Mouse (Mus musculus): ENCODE measurements at regions not wholly inside any gene's neighbourhood (a gene's known extent, or its start where the extent isn't known, plus 50 kb on each side); places are given as distances from the start of the nearest gene placed in this dataset.
A peak's percentile ranks its signal among the peaks of the same experiment; 100 is the strongest.

- no peak overlapping the region for H3K4me3 ChIP-seq
- no peaks in the 10 kb centered on the region for H3K9me3 ChIP-seq
- 92% methylated on average over 10 of the region's 10 CpGs for WGBS
- no peaks in the 10 kb centered on the region for H3K27me3 ChIP-seq
- H3K27ac ChIP-seq (replicated peaks) = no peak overlapping the region
- H3K4me1 ChIP-seq (replicated peaks) = peaks cover 3% of the 10 kb centered on the region; the same call in 1 of the 2 replicates
- H3K9ac ChIP-seq = no peak overlapping the region
- no peak for ATAC-seq (ENCODE audit: low read depth)
- no peaks in the 10 kb centered on the region for H3K36me3 ChIP-seq
- H3K4me2 ChIP-seq = no peak overlapping the region
These were observed 558.6 kb downstream of the Vrk1 start for GRCm38 (mm10) chr12:106568541-106569085.

GRCm38 (mm10) chr12:106572956-106573355 lies 562.9 kb downstream of the Vrk1 start:
- Histone ChIP-seq H3K4me2 (no peak overlapping the region), H3K36me3 (no peaks in the 10 kb centered on the region), H3K27me3 (no peaks in the 10 kb centered on the region; the same call in 1 of the 2 replicates), H3K27ac (replicated peaks) (no peak overlapping the region), H3K9me3 (no peaks in the 10 kb centered on the region), H3K4me1 (replicated peaks) (no peaks in the 10 kb centered on the region), H3K4me3 (no peak overlapping the region), H3K9ac (no peak overlapping the region)
- 85% methylated on average over 5 of the region's 5 CpGs for WGBS
- ATAC-seq (ENCODE audit: low read depth) = no peak

- Histone ChIP-seq H3K4me2 (no peak overlapping the region), H3K9ac (no peak overlapping the region), H3K4me1 (replicated peaks) (0 out of 2 replicates have a peak, but pooled peaks cover 3% of the 10 kb centered on the region), H3K27me3 (no peaks in the 10 kb centered on the region), H3K36me3 (no peaks in the 10 kb centered on the region), H3K4me3 (no peak overlapping the region), H3K9me3 (no peaks in the 10 kb centered on the region), H3K27ac (replicated peaks) (no peak overlapping the region)
- no peak for ATAC-seq (ENCODE audit: low read depth)
- WGBS = 80% methylated on average over 9 of the region's 9 CpGs
These were observed 572.7 kb downstream of the Vrk1 start for GRCm38 (mm10) chr12:106582760-106583159.

- 0 out of 2 replicates have a peak, but pooled peaks cover 3% of the 10 kb centered on the region for H3K4me1 ChIP-seq (replicated peaks)
- no peak overlapping the region for H3K9ac ChIP-seq
- no peaks in the 10 kb centered on the region for H3K9me3 ChIP-seq
- H3K27ac ChIP-seq (replicated peaks) = no peak overlapping the region
- H3K36me3 ChIP-seq = no peaks in the 10 kb centered on the region
- H3K27me3 ChIP-seq = no peaks in the 10 kb centered on the region
- no peak overlapping the region for H3K4me3 ChIP-seq
- ATAC-seq (ENCODE audit: low read depth) = no peak
- H3K4me2 ChIP-seq = no peak overlapping the region
- WGBS = 85% methylated on average over 5 of the region's 5 CpGs
These were observed 575.6 kb downstream of the Vrk1 start for GRCm38 (mm10) chr12:106585626-106586025.

GRCm38 (mm10) chr12:106592686-106593085 lies 582.7 kb downstream of the Vrk1 start:
- 89% methylated on average over 9 of the region's 9 CpGs for WGBS
- ATAC-seq (ENCODE audit: low read depth) = no peak
- Histone ChIP-seq H3K4me2 (no peak overlapping the region), H3K4me3 (no peak overlapping the region), H3K4me1 (replicated peaks) (peaks cover 4% of the 10 kb centered on the region; the same call in 1 of the 2 replicates), H3K27ac (replicated peaks) (no peak overlapping the region), H3K9me3 (no peaks in the 10 kb centered on the region), H3K9ac (no peak overlapping the region), H3K27me3 (no peaks in the 10 kb centered on the region), H3K36me3 (no peaks in the 10 kb centered on the region)

- H3K27ac ChIP-seq (replicated peaks) = no peak overlapping the region
- no peak overlapping the region for H3K4me2 ChIP-seq
- 37% methylated on average over 12 of the region's 12 CpGs for WGBS
These were observed 587.6 kb downstream of the Vrk1 start for GRCm38 (mm10) chr12:106597636-106598035.

GRCm38 (mm10) chr12:106607240-106607639 lies 597.2 kb downstream of the Vrk1 start:
- no peak overlapping the region for H3K27ac ChIP-seq (replicated peaks)
- H3K4me2 ChIP-seq = no peak overlapping the region
- no peak overlapping the region for H3K9ac ChIP-seq
- H3K4me1 ChIP-seq (replicated peaks) = peaks cover 13% of the 10 kb centered on the region
- ATAC-seq (ENCODE audit: low read depth) = no peak
- H3K36me3 ChIP-seq = no peaks in the 10 kb centered on the region
- no peak overlapping the region for H3K4me3 ChIP-seq
- H3K9me3 ChIP-seq = no peaks in the 10 kb centered on the region
- no peaks in the 10 kb centered on the region for H3K27me3 ChIP-seq

More at GRCm38 (mm10) chr12:106597636-106598035, 587.6 kb downstream of the Vrk1 start:
- no peaks in the 10 kb centered on the region for H3K36me3 ChIP-seq
- H3K9ac ChIP-seq = no peak overlapping the region
- H3K9me3 ChIP-seq = no peaks in the 10 kb centered on the region
- ATAC-seq (ENCODE audit: low read depth) = no peak
- H3K4me3 ChIP-seq = no peak overlapping the region
- no peaks in the 10 kb centered on the region for H3K27me3 ChIP-seq
- H3K4me1 ChIP-seq (replicated peaks) = peaks cover 7% of the 10 kb centered on the region; the same call in 1 of the 2 replicates

GRCm38 (mm10) chr12:106607655-106608337 lies 597.8 kb downstream of the Vrk1 start:
- H3K27me3 ChIP-seq = no peaks in the 10 kb centered on the region
- H3K4me2 ChIP-seq = no peak overlapping the region
- 40% methylated on average over 11 of the region's 11 CpGs for WGBS
- peak overlapping the region; percentile 62 for H3K27ac ChIP-seq (replicated peaks)
- H3K36me3 ChIP-seq = no peaks in the 10 kb centered on the region
- peaks cover 13% of the 10 kb centered on the region for H3K4me1 ChIP-seq (replicated peaks)
- no peak overlapping the region for H3K9ac ChIP-seq
- H3K9me3 ChIP-seq = no peaks in the 10 kb centered on the region
- H3K4me3 ChIP-seq = no peak overlapping the region
- peak; percentile 61 for ATAC-seq (ENCODE audit: low read depth)

GRCm38 (mm10) chr12:106618684-106619083 lies 608.7 kb downstream of the Vrk1 start:
- no peak for ATAC-seq (ENCODE audit: low read depth)
- H3K4me3 ChIP-seq = no peak overlapping the region
- H3K9ac ChIP-seq = no peak overlapping the region
- H3K27me3 ChIP-seq = no peaks in the 10 kb centered on the region
- no peaks in the 10 kb centered on the region for H3K36me3 ChIP-seq
- no peaks in the 10 kb centered on the region for H3K4me1 ChIP-seq (replicated peaks)
- 94% methylated on average over 6 of the region's 6 CpGs for WGBS
- no peak overlapping the region for H3K27ac ChIP-seq (replicated peaks)
- H3K9me3 ChIP-seq = no peaks in the 10 kb centered on the region
- H3K4me2 ChIP-seq = no peak overlapping the region

- no peak overlapping the region for H3K27ac ChIP-seq (replicated peaks)
- no peaks in the 10 kb centered on the region for H3K36me3 ChIP-seq
- H3K9ac ChIP-seq = no peak overlapping the region
- no peak overlapping the region for H3K4me2 ChIP-seq
- ATAC-seq (ENCODE audit: low read depth) = no peak
- no peak overlapping the region for H3K4me3 ChIP-seq
- H3K27me3 ChIP-seq = no peaks in the 10 kb centered on the region
- no peaks in the 10 kb centered on the region for H3K9me3 ChIP-seq
- WGBS = 53% methylated on average over 15 of the region's 15 CpGs
- H3K4me1 ChIP-seq (replicated peaks) = no peaks in the 10 kb centered on the region
These were observed 616.8 kb downstream of the Vrk1 start for GRCm38 (mm10) chr12:106626786-106627185.

GRCm38 (mm10) chr12:106632566-106632965 lies 622.5 kb downstream of the Vrk1 start:
- no peak overlapping the region for H3K9ac ChIP-seq
- 0 out of 2 replicates have a peak, but pooled peaks cover 4% of the 10 kb centered on the region for H3K27me3 ChIP-seq
- no peak overlapping the region for H3K27ac ChIP-seq (replicated peaks)
- no peaks in the 10 kb centered on the region for H3K4me1 ChIP-seq (replicated peaks)
- H3K4me2 ChIP-seq = no peak overlapping the region
- 86% methylated on average over 7 of the region's 7 CpGs for WGBS
- no peak for ATAC-seq (ENCODE audit: low read depth)
- no peak overlapping the region for H3K4me3 ChIP-seq
- H3K36me3 ChIP-seq = no peaks in the 10 kb centered on the region
- H3K9me3 ChIP-seq = no peaks in the 10 kb centered on the region

- 14% methylated on average over 8 of the region's 8 CpGs for WGBS
- Histone ChIP-seq H3K27ac (replicated peaks) (no peak overlapping the region), H3K4me3 (no peak overlapping the region), H3K9me3 (no peaks in the 10 kb centered on the region), H3K36me3 (no peaks in the 10 kb centered on the region), H3K4me1 (replicated peaks) (no peaks in the 10 kb centered on the region), H3K9ac (no peak overlapping the region), H3K27me3 (0 out of 2 replicates have a peak, but pooled peaks cover 4% of the 10 kb centered on the region), H3K4me2 (no peak overlapping the region)
- ATAC-seq (ENCODE audit: low read depth) = no peak
These were observed 623.1 kb downstream of the Vrk1 start for GRCm38 (mm10) chr12:106633096-106633495.

GRCm38 (mm10) chr12:106658317-106658716 lies 648.3 kb downstream of the Vrk1 start:
- H3K4me3 ChIP-seq = no peak overlapping the region
- H3K9me3 ChIP-seq = no peaks in the 10 kb centered on the region
- no peak overlapping the region for H3K9ac ChIP-seq
- no peak overlapping the region for H3K4me2 ChIP-seq
- H3K36me3 ChIP-seq = no peaks in the 10 kb centered on the region
- no peak for ATAC-seq (ENCODE audit: low read depth)
- H3K4me1 ChIP-seq (replicated peaks) = peaks cover 14% of the 10 kb centered on the region
- WGBS = 15% methylated on average over 8 of the region's 8 CpGs
- no peak overlapping the region for H3K27ac ChIP-seq (replicated peaks)
- no peaks in the 10 kb centered on the region for H3K27me3 ChIP-seq
